Mouse (Mus musculus): ENCODE results near the gene Gm28043. TPM values are rescaled to one million over a fixed set of nuclear protein-coding genes. Genes with fewer than 3 reads are reported as not detected.

Gene Gm28043
- polyA plus RNA-seq, 1 experiment from 2014 or later: 3.6 TPM

DNA sequence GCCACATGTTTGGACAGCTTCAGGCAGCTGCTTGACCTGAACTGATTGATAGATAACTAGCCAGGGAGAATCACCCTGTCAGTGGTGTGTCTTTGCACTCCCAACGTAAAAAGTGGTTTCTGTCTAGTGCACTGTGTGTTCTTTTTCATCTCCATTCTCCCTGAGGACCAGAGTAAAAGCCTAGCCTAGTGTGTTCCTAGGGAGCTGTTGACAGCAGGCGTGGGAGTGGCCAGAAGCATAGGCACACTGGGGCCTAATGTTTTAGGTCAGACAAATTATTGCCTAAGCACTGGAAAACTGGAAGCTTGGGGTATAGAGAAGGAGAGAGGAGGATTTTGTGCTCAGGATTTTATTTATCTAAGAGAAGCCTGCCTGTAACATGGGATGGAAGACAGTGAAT lies 68.5 kb downstream of the Gm28043 start:
- Histone ChIP-seq H3K4me1 (no peaks in the 10 kb centered on the region), H3K27me3 (no peaks in the 10 kb centered on the region), H3K36me3 (peaks cover 97% of the 10 kb centered on the region), H3K9ac (no peak overlapping the region), H3K9me3 (no peaks in the 10 kb centered on the region), H3K4me3 (no peak overlapping the region), H3K4me2 (no peak overlapping the region), H3K27ac (no peak overlapping the region)
- 77% methylated on average over 2 of the region's 2 CpGs for WGBS
- ATAC-seq (ENCODE audit: insufficient number of reproducible peaks, insufficient read depth, low FRiP score, low TSS enrichment, low read depth): no peak

GRCm38 (mm10) chr17:29684275-29684674 lies 69.6 kb downstream of the Gm28043 start:
- H3K9ac ChIP-seq: no peak overlapping the region
- H3K9me3 ChIP-seq: no peaks in the 10 kb centered on the region
- H3K27me3 ChIP-seq: no peaks in the 10 kb centered on the region
- H3K4me2 ChIP-seq: no peak overlapping the region
- H3K36me3 ChIP-seq: peaks cover 94% of the 10 kb centered on the region
- no peak for ATAC-seq (ENCODE audit: insufficient number of reproducible peaks, insufficient read depth, low FRiP score, low TSS enrichment, low read depth)
- H3K27ac ChIP-seq: no peak overlapping the region
- 94% methylated on average over 4 of the region's 4 CpGs for WGBS
- no peaks in the 10 kb centered on the region for H3K4me1 ChIP-seq
- H3K4me3 ChIP-seq: no peak overlapping the region

GRCm38 (mm10) chr17:29686771-29687170 lies 72.1 kb downstream of the Gm28043 start:
- Histone ChIP-seq H3K4me3 (no peak overlapping the region), H3K9ac (no peak overlapping the region), H3K4me1 (no peaks in the 10 kb centered on the region), H3K9me3 (no peaks in the 10 kb centered on the region), H3K36me3 (peaks cover 95% of the 10 kb centered on the region), H3K27me3 (no peaks in the 10 kb centered on the region), H3K4me2 (no peak overlapping the region), H3K27ac (no peak overlapping the region)
- no peak for ATAC-seq (ENCODE audit: insufficient number of reproducible peaks, insufficient read depth, low FRiP score, low TSS enrichment, low read depth)
- WGBS: 91% methylated on average over 5 of the region's 5 CpGs

- no peak overlapping the region for H3K4me3 ChIP-seq
- no peak overlapping the region for H3K27ac ChIP-seq
- ATAC-seq (ENCODE audit: insufficient number of reproducible peaks, insufficient read depth, low FRiP score, low TSS enrichment, low read depth): no peak
- WGBS: 86% methylated on average over 6 of the region's 6 CpGs
- H3K36me3 ChIP-seq: peaks cover 90% of the 10 kb centered on the region
- no peak overlapping the region for H3K4me2 ChIP-seq
- 0 out of 2 replicates have a peak overlapping the region, but pooled peaks have one; percentile 32 for H3K9ac ChIP-seq
- no peaks in the 10 kb centered on the region for H3K9me3 ChIP-seq
- no peaks in the 10 kb centered on the region for H3K27me3 ChIP-seq
- H3K4me1 ChIP-seq: no peaks in the 10 kb centered on the region
These were observed 72.7 kb downstream of the Gm28043 start for GRCm38 (mm10) chr17:29687373-29687772.

DNA sequence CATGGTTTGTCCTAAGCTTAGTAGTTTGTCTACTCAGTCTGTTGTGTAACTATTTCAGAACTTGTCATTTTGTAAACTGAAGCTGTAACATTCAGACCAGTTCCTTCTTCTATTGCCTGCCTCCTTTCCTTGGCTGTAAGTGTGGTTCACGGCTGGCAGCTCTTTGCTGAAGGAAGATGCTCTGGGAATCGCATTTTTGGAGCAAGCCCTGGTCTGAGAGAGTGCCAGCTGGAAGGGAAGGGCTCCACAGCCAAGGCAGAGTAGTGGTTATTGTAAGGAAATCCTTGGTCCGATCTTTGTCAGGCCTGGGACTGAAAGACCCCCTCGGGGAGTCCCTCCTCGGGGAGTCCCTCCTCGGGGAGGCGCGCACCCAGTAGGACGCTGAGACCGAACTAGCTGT lies 73.9 kb downstream of the Gm28043 start:
- WGBS: 94% methylated on average over 10 of the region's 10 CpGs
- ATAC-seq (ENCODE audit: insufficient number of reproducible peaks, insufficient read depth, low FRiP score, low TSS enrichment, low read depth): no peak

DNA sequence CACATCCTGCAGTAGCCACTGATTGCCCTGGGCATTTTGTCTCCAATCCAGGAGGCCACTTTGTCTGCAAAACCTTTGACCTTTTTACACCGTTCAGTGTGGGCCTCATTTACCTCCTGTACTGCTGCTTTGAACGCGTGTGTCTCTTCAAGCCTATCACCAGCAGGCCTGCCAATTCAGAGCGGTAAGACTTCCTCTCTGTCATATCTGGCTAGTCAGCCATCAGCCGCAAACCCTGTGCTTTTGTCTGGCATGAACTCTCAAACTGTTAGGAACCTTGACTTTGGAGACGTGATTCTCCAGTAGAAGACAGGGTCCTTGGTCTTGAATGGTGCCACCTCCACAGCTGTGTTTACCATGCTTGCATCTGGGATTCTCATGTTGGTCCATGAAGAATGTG lies 75.6 kb downstream of the Gm28043 start:
- WGBS: 82% methylated on average over 6 of the region's 6 CpGs
- Histone ChIP-seq H3K36me3 (peaks cover 86% of the 10 kb centered on the region), H3K27ac (no peak overlapping the region)

More for the DNA sequence above, 73.9 kb downstream of the Gm28043 start:
- no peaks in the 10 kb centered on the region for H3K27me3 ChIP-seq
- H3K9me3 ChIP-seq: no peaks in the 10 kb centered on the region
- H3K9ac ChIP-seq: no peak overlapping the region
- no peaks in the 10 kb centered on the region for H3K4me1 ChIP-seq
- H3K4me2 ChIP-seq: no peak overlapping the region
- peaks cover 86% of the 10 kb centered on the region for H3K36me3 ChIP-seq
- H3K4me3 ChIP-seq: no peak overlapping the region
- no peak overlapping the region for H3K27ac ChIP-seq

DNA sequence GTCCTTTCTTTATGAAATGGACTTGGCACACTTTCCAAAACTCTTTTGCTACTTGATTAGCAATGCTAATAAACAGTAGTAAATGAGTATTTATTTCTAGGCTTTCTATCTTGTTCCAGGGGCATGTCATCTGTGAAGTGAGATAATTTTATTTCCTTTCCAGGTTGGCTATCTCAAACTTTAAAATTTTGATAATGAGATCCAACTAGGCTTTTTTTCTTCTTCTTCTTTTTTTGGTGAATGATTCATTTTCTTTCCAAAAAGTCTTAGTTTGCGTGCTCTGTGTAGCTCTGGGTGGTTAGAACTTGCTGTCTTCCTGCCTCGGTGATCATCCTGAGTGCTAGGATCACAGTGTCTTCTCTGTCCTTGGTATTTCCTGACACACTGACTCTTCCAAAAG lies 78.2 kb downstream of the Gm28043 start:
- H3K4me2 ChIP-seq: no peak overlapping the region
- no peak overlapping the region for H3K9ac ChIP-seq
- H3K27me3 ChIP-seq: no peaks in the 10 kb centered on the region
- no peaks in the 10 kb centered on the region for H3K9me3 ChIP-seq
- WGBS: 100% methylated on average over 2 of the region's 2 CpGs
- no peaks in the 10 kb centered on the region for H3K4me1 ChIP-seq
- H3K36me3 ChIP-seq: peaks cover 81% of the 10 kb centered on the region
- no peak overlapping the region for H3K27ac ChIP-seq
- no peak for ATAC-seq (ENCODE audit: insufficient number of reproducible peaks, insufficient read depth, low FRiP score, low TSS enrichment, low read depth)
- H3K4me3 ChIP-seq: no peak overlapping the region

More for the DNA sequence above, 75.6 kb downstream of the Gm28043 start:
- H3K4me3 ChIP-seq: no peak overlapping the region
- no peaks in the 10 kb centered on the region for H3K27me3 ChIP-seq
- ATAC-seq (ENCODE audit: insufficient number of reproducible peaks, insufficient read depth, low FRiP score, low TSS enrichment, low read depth): no peak
- H3K9me3 ChIP-seq: no peaks in the 10 kb centered on the region
- no peak overlapping the region for H3K4me2 ChIP-seq
- H3K9ac ChIP-seq: no peak overlapping the region
- no peaks in the 10 kb centered on the region for H3K4me1 ChIP-seq

DNA sequence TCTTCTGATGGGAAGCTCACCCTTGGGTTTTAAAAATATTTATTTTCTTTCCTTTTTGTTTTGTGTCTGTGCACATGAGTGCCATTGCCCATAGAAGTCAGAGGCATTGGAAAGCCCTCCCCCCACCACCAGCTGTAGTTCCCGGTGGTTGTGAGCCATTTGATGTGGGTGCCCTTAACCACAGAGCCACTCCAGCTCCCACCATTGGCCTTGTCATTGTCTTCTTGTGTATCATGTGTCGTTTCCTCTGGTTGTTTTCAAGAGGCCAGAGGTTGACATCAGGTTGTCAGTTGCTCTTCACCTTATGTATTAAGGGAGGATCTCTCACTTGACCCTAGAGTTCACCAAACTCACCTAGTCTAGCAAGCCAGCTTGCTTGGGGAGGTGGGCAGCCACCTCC lies 78.9 kb downstream of the Gm28043 start:
- 73% methylated on average over 2 of the region's 2 CpGs for WGBS
- ATAC-seq (ENCODE audit: insufficient number of reproducible peaks, insufficient read depth, low FRiP score, low TSS enrichment, low read depth): no peak
- H3K9ac ChIP-seq: no peak overlapping the region
- no peaks in the 10 kb centered on the region for H3K4me1 ChIP-seq
- peaks cover 82% of the 10 kb centered on the region for H3K36me3 ChIP-seq
- no peaks in the 10 kb centered on the region for H3K9me3 ChIP-seq
- H3K27ac ChIP-seq: no peak overlapping the region
- no peak overlapping the region for H3K4me3 ChIP-seq
- H3K27me3 ChIP-seq: no peaks in the 10 kb centered on the region
- H3K4me2 ChIP-seq: no peak overlapping the region

DNA sequence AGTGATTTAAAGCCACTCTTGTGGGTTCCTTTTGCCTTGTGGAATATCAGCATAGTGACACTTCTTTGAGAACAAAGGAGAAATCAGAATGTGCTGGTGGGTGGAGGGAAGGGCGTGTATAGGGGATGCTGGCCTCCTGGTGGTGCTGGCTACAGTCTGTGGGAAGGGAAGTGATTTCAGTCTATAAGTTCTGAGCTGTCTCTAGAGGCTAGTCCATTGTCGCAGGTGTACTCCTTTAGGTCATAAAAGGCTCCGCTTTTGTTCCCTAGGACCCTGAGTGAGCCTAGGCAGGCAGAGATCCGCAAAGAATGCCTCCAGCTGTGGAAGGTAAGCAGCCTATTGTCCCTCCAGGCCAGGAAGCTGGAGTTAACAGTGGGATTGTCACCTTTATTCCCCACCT lies 79.8 kb downstream of the Gm28043 start:
- H3K36me3 ChIP-seq: peaks cover 86% of the 10 kb centered on the region
- no peak for ATAC-seq (ENCODE audit: insufficient number of reproducible peaks, insufficient read depth, low FRiP score, low TSS enrichment, low read depth)
- no peaks in the 10 kb centered on the region for H3K27me3 ChIP-seq
- H3K9ac ChIP-seq: no peak overlapping the region
- 80% methylated on average over 4 of the region's 4 CpGs for WGBS
- no peaks in the 10 kb centered on the region for H3K4me1 ChIP-seq
- no peak overlapping the region for H3K4me2 ChIP-seq
- H3K4me3 ChIP-seq: no peak overlapping the region
- H3K9me3 ChIP-seq: no peaks in the 10 kb centered on the region
- no peak overlapping the region for H3K27ac ChIP-seq

DNA sequence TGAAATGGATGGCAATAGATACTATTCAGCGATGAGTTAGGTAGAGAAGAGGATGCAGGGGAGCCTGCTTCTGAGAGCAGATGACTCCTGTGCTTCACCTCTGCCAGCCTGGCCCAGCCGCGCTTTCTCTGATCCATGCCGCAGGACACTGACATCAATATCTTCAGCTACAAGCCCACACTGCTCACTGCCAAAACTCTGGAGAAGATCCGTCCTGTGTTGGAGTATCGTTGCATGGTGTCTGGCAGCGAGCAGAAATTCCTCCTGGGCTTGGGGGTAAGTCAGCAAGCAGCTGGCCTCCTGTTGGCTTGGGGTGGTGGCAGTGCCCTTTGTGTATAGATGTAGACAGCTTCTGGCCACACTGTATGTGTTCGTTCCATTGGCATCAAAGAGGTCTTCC lies 82.3 kb downstream of the Gm28043 start:
- Histone ChIP-seq H3K4me3 (no peak overlapping the region), H3K27me3 (no peaks in the 10 kb centered on the region), H3K36me3 (peaks cover 86% of the 10 kb centered on the region), H3K9me3 (no peaks in the 10 kb centered on the region), H3K9ac (no peak overlapping the region), H3K27ac (no peak overlapping the region), H3K4me1 (no peaks in the 10 kb centered on the region), H3K4me2 (no peak overlapping the region)
- WGBS: 95% methylated on average over 8 of the region's 8 CpGs
- no peak for ATAC-seq (ENCODE audit: insufficient number of reproducible peaks, insufficient read depth, low FRiP score, low TSS enrichment, low read depth)

- no peaks in the 10 kb centered on the region for H3K27me3 ChIP-seq
- no peak for ATAC-seq (ENCODE audit: insufficient number of reproducible peaks, insufficient read depth, low FRiP score, low TSS enrichment, low read depth)
- H3K4me1 ChIP-seq: no peaks in the 10 kb centered on the region
- no peak overlapping the region for H3K4me3 ChIP-seq
- H3K4me2 ChIP-seq: no peak overlapping the region
- no peaks in the 10 kb centered on the region for H3K9me3 ChIP-seq
- H3K27ac ChIP-seq: no peak overlapping the region
- H3K9ac ChIP-seq: no peak overlapping the region
- WGBS: 87% methylated on average over 6 of the region's 6 CpGs
- peaks cover 94% of the 10 kb centered on the region for H3K36me3 ChIP-seq
These were observed 83.7 kb downstream of the Gm28043 start for GRCm38 (mm10) chr17:29698421-29698820.

- Histone ChIP-seq H3K36me3 (peaks cover 91% of the 10 kb centered on the region), H3K27ac (no peak overlapping the region), H3K4me1 (no peaks in the 10 kb centered on the region), H3K9me3 (no peaks in the 10 kb centered on the region), H3K4me2 (no peak overlapping the region), H3K27me3 (no peaks in the 10 kb centered on the region), H3K9ac (no peak overlapping the region), H3K4me3 (no peak overlapping the region)
- ATAC-seq (ENCODE audit: insufficient number of reproducible peaks, insufficient read depth, low FRiP score, low TSS enrichment, low read depth): no peak
- 88% methylated on average over 7 of the region's 7 CpGs for WGBS
These were observed 85.9 kb downstream of the Gm28043 start for GRCm38 (mm10) chr17:29700573-29700972.
